Mouse (Mus musculus) heart, adult 11 months (tissue): ENCODE data around the gene Pibf1.

Experiments used
- DNase-seq: peaks from one replicate; pipeline ENCODE4 v3.0.0; 2022

Pibf1 gene

DNA sequence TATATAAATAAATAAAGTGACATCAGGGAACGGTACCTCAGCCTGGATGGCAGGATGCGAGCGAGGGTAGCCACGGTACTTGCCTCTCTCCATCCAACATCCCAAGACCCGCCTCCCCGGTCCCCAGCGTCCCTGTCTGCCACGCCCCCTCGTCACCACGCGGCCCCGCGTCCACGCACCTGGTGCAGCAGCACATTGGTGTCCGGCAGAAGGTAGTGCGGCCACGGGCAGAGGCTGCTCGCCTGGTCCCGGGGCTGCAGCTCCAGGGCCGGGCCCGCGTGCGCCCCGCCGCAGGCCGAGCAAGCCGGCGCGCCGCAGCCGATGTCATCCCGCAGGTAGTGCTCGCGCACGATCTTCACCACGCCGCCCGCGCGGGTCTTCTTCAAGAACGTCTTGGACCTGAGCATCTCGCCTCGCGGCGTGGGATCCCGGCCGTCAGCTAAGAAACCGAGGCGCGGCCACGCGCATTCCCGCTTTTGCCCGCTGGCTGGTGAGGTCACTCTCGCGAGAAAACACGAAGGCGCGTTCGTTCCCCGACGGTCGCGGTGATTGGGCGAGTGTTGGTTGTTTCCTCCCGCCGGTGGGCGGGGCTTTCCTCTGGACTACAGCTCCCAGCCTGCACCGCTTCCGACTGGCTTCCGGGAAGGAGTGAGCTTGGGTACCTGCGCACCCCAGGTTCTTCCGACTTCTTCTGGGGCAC, at the start of gene Pibf1, which contains the start of gene Dis3:
Gene Pibf1 (plus strand): TSS at position 158 of the 700 bp plus-strand sequence.
Gene Dis3 (minus strand): TSS at position 504 of the 700 bp plus-strand sequence.
- DNase-seq, result peak; percentile 100

GRCm38 (mm10) chr14:99058959-99059586, 40.2 kb upstream of the Pibf1 start:
- DNase-seq, result no peak

- no peak for DNase-seq
Measured at GRCm38 (mm10) chr14:99060616-99061015, 38.6 kb upstream of the Pibf1 start.

DNA sequence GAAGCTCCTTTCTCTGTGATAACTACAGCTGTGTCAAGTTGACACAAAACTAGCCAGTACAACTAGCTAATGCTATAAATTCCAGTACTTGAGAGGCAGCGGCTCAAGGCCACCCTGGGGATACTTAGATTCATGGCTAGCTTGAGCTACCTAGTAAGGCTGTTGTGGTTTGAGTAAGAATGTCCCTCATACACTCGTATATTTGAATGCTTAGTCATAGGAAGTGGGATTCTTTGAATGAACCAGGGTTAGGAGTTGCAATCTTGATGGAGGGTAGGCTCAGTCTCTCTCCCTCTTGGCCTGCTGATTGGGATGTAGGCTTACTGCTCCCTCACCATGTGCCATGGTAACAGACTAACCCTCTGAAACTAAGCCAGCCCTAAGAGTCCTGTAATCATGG, 36.1 kb upstream of the Pibf1 start:
- no peak for DNase-seq

DNA sequence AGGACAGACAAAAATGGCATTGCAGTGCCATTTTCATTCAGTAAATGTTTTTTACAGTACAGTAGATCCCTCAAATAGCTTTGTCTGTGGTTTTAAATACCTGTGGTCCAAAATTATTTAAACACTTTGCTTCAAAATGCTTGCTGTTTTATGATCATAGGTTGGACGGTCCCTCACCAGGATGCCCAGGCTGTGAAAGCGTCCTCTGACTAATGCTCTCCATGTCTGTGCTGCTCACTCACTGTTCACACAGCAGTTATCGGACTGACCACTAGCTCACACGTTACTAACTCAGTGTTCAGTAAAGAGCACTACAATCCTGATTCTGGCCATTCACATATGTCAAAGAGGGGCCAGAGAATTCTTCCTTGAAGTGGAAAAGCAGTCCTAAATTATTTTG, 28.1 kb upstream of the Pibf1 start:
- DNase-seq, result no peak

DNA sequence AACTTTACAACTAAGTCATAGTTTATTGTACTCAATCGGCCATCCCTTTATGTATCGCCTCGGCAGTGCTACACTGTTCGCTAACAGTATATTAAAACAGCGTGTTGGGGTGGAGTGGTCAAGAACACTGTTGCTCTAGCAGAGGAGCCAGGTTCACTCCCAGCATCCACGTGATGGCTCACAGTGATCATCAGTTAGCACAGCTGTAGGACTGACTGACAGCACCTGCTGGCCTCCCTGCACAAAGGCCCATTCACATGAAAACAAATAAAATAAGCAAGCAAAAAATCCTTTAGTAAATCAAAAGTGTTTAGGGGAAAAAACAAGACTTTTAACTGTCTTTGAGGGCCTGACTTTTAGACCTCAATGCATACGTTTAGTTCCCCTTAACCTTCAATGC, 10.3 kb upstream of the Pibf1 start:
- DNase-seq, result peak; percentile 55

DNA sequence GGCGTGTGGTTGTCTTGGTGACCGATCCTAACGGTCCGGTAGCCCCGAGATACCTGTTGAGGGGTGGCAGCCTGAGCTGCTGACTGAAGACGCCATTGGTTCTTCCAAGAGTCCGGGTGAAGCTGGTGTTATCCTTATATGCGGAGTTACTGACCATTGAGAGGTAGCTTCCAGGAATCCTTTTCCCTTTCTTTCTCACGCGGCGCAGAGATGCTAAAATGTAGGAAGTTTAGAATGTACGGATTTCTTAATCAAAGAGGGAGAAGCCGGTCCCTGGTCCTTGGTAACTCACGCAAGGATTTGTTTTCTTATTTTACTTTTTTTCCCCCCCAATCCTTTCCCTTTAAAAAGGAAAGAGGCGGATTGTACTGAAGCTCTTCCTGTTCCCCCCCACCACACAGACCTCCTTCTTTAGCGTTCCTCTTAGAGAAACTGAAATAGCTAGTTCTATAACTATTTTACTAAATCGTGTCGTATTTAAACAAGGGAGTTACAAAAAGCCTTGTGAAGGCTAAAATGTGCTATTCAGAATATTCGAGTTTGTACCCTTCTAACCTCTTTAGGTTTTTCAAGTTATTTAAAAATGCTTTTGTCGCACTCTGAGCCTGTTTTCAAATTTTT, 853 bp downstream of the Pibf1 start:
- DNase-seq, result no peak

DNA sequence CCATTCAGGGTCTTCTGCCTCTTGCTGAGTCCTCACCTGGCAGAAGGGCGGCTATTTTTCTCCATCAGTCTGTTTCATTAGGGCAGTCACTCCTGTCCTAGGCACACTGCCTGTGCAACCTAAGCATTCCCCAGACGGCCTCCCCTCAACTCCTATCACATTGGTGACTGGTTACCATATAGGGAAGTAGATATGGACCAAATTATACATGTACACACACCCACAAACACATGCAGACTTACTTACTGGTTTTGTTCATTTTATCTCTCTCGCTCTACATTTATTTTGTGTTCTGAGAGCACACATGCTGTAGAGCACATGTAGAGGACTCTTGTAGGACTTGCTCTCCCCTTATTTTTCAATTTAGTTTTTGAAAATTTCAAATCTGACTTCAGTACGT, 3.8 kb downstream of the Pibf1 start:
- no peak for DNase-seq

DNA sequence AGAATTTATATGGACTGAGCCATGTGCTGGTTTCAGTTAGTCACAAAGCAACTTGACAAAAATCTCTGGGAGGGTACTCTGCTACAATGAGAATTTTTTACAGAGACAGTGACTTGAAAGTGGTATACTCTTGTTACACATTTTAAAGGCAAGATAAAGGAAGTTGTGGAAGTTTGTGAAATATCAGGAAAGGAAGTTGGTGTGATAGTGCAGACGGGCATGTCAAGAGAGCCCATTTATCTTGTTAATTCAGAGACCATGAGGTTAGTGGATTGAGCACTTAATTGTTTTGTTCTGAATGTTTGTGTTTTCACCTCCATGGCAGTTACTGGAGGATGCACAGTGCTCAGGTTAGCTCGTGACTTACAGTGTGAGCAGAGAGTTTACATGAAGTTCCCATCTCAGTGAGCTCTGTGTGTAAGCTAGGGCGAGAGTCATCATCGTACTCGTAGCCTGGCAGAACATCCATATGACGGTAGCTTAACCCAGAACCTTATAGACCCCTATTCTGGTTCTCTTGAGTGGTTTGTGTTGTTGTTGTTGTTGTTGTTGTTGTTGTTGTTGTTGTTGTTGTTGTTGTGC, 5.4 kb downstream of the Pibf1 start:
- DNase-seq, result no peak

DNA sequence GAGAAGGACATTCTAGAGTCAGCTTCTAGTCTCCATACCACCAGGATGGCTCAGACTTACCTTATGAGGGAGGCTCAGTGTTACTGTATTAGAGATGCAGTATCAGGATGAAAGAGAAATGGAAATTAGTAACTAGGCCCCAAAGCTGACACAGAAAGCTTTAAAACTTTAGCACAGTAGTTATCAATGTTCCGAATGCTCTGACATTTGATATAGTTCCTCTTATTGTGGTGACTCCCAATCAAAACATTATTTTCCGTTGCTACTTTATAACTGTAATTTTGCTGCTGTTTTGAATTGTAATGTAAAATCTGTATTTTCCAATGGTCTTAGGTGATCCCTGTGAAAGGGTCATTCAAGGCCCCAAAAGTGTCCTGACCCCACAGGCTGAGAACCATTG, 7.4 kb downstream of the Pibf1 start:
- no peak for DNase-seq

GRCm38 (mm10) chr14:99107631-99108187, 8.5 kb downstream of the Pibf1 start:
- no peak for DNase-seq

GRCm38 (mm10) chr14:99108762-99109161, 9.5 kb downstream of the Pibf1 start:
- no peak for DNase-seq

- no peak for DNase-seq
Measured at GRCm38 (mm10) chr14:99117576-99117975, 18.4 kb downstream of the Pibf1 start.

DNA sequence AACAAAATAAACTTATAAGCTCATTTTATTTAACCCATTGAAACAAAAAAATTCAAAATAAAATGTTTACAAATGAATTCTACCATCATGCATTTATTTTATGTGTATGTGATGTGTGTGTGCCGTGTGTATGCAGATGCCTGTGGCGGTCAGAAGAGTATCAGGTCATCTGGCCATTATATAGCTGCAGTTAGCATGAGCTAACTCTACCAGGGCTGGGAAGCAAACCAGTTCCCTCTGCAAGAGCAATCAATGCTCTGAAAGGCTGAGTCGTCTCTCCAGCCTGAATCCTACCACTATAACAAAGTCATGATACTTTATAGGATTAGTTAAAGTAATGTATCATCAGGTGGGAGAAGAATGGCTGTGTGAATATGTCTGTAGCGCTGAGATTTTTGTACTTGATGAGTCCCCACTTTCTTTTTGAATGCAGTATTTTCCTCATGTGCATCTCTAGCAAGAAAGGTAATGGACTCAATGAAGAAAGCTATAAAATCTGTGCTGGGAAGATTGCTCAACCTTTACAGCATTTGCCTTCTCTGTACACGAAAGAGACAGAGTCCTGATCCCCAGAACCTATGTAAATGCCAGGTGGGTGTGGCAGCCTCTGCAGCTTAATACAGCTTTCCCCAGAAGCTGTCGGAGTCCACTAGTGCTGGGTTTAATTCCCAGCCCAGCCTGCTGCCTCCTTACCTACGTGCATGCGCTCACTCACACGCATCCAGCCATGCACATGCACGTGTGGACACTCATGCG, 22.5 kb downstream of the Pibf1 start:
- DNase-seq, result no peak

DNA sequence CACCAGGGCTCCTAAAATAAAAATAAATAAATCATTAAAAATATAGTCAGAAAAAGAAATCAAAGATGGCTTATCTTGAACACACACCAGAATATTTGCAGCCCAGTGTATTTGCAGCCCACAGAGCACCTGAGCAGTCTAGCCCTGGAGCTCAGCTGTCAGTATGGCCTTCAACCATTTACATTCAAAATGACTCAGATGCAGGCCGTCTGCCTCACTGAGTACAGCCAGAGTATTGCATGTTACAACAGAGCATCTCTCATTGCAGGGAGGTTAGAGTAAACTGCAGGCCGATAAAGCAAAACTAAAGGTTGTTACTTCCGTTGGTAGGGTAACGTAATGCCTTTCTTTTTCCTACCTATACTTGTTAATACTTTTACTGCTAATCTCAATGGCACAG, 24.9 kb downstream of the Pibf1 start:
- no peak for DNase-seq

- no peak for DNase-seq
Measured at GRCm38 (mm10) chr14:99126713-99127112, 27.5 kb downstream of the Pibf1 start.

DNA sequence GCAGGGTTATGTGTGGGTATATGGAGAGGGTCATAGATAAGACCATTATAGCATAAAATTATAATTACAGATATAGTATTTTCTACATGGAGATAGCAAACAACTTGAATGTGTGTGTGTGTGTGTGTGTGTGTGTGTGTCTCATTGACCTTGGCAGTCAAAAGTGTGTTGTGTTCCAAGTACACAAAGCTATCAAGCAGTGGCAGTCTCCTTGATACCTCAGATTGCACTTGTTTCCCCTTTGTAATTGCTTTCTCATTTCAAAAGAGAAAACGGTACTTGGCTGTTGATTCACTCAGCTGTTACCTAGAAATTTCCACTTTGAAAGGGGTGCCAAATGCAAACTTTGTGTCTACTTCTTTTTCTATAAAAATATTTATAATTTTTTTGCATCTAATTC, 28.3 kb downstream of the Pibf1 start:
- no peak for DNase-seq

- DNase-seq, result no peak
Measured at GRCm38 (mm10) chr14:99129050-99129449, 29.8 kb downstream of the Pibf1 start.

DNA sequence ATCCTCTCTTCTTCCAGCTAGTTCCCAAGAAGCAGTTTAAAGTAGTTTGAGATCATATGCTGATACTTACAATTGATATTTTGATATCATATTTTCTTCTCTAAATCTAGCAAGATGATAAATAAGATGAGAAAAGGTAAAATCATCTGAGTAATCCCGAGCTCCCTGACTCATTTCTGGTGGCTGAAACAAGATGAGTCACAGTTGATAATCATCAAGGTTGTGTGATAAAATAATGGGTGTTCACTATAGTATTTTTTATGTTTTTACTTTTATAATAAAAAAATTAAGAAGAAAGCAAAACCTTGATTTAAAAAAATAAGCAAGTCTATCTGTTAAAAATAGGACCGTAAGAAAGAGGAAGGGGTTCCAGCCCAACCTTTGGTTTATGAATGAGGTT, 34.8 kb downstream of the Pibf1 start:
- DNase-seq, result no peak

DNA sequence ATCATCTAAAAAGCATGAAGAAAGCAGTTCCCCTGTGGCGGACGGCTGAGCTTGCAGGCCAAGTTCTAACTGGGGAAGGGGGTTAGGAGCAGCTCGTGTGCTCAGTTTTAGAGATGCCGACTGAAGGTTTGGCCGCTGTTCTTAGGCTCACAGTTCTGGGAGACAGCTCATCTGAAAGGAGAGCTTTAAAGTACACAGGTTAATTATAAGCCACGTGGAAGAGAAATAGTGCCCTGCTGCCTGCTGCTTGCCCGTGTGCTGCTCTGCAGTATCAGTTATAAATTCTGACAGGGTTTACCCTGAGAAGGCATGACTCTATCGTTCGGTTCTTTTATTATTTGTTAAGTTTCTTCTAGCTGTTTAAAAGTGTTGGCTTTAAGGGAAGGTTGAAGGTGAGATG, 36.5 kb downstream of the Pibf1 start:
- DNase-seq, result peak; percentile 41

- DNase-seq, result peak; percentile 44
Measured at GRCm38 (mm10) chr14:99136297-99136696, 37.1 kb downstream of the Pibf1 start.

DNA sequence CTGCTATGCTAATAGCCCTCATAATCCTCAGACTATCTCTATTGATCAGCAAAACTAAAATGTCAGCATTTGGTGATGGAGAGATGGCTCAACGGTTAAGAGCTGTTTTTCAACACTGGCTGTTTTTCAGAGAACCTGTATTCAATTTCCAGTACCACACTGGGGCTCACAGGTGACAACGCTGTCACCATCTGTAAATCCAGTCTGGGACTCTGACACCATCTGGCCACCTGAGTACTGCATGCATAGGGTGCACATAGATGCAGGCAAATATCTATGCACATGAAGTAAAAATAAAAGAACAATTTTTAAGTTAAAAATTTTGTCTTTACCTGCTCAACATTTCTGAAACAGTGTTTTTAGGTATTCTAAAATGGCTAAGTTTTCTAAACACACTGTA, 40.8 kb downstream of the Pibf1 start:
- no peak for DNase-seq
